In the genomic region with DNA sequence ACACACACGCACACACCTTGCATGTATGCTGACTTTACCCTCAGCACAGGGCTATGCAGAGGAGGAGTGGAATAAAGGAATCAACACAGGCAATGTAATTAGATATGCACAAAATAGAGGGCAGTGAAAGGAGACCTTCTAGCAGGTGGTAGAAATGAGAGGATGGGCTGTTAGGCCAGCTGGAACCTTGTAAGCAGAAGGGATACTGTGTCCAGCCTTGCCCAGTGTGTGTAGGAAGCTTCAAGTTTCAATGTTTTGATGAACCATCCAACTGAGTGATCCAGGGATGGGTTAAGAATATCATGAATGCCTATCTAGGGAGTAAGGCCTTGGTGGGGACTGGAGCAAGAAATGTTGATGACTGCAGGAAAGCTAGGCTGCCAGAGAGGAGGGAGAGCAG, we compare ENCODE assay signal across 23 mouse cellular contexts. TPM values are rescaled to one million over a fixed set of nuclear protein-coding genes. Genes with fewer than 3 reads are reported as not detected.
DNase-seq lines count a peak whose midpoint lies in the region; ATAC-seq and TF ChIP-seq lines count a peak whose summit lies in the region.
"Not testable (repeated sequence)": the region's sequence is repeated elsewhere in the genome, so short reads cannot be mapped to it uniquely, and the experiment has no call there.
"Had no signal": no experiment of that assay in that cellular context is flagged by ENCODE, and none has a peak within 500 bp of the region (broad histone marks: within the 10 kb centered on the region; RNA-seq: fewer than 3 reads in every experiment).

No protein-coding gene starts in this region.

- H3K4me3 ChIP-seq in embryonic facial prominence, embryonic 14.5 days (ENCODE audit: low read depth, low read length); kidney, embryonic 14.5 days (ENCODE audit: low read length); kidney, embryonic 15.5 days (replicated peaks); kidney, embryonic 16.5 days (ENCODE audit: low read length); kidney, postnatal 0 days (replicated peaks; ENCODE audit: low read depth, low read length): not testable (repeated sequence)

- H3K9me3 ChIP-seq in embryonic facial prominence, embryonic 14.5 days (ENCODE audit: control insufficient read depth, low read length); kidney, embryonic 14.5 days (ENCODE audit: control insufficient read depth, low read length); kidney, embryonic 15.5 days (replicated peaks); kidney, embryonic 16.5 days (ENCODE audit: low read length); kidney, postnatal 0 days (replicated peaks; ENCODE audit: low read length): not testable (repeated sequence)

- H3K36me3 ChIP-seq in embryonic facial prominence, embryonic 14.5 days (ENCODE audit: control insufficient read depth, insufficient read depth, low read length); kidney, embryonic 14.5 days (ENCODE audit: control insufficient read depth, insufficient read depth, low read length); kidney, embryonic 15.5 days; kidney, embryonic 16.5 days (ENCODE audit: insufficient read depth, low read length); kidney, postnatal 0 days (ENCODE audit: insufficient read depth, low read length): not testable (repeated sequence)

- DNase-seq in Patski (ENCODE audit: low read depth, low spot score); embryonic facial prominence, embryonic 14.5 days (ENCODE audit: low spot score); kidney, postnatal 0 days (ENCODE audit: low spot score): not testable (repeated sequence)

- not testable (repeated sequence) for H3K4me2 ChIP-seq in embryonic facial prominence, embryonic 14.5 days (ENCODE audit: low read depth, low read length); kidney, embryonic 14.5 days (replicated peaks; ENCODE audit: low read depth, low read length); kidney, embryonic 15.5 days; kidney, embryonic 16.5 days (replicated peaks; ENCODE audit: low read depth, low read length); kidney, postnatal 0 days (ENCODE audit: low read length)

- not testable (repeated sequence) for H3K9ac ChIP-seq in embryonic facial prominence, embryonic 14.5 days (ENCODE audit: low read depth, low read length); kidney, embryonic 14.5 days (ENCODE audit: low read depth, low read length); kidney, embryonic 15.5 days; kidney, embryonic 16.5 days (replicated peaks; ENCODE audit: low read length); kidney, postnatal 0 days (ENCODE audit: low read depth, low read length)

- in situ Hi-C loops in Patski (cut with MboI; ENCODE audit: low pct_unique_long_range_greater_than_20kb): not testable (repeated sequence)

- CTCF ChIA-PET in Patski (lab: Charles Lee): not testable (repeated sequence)

- WGBS in embryonic facial prominence, embryonic 14.5 days: no CpG with 5 or more reads among the region's 1 CpGs
- WGBS in kidney, embryonic 14.5 days: 60% methylated on average over 1 of the region's 1 CpGs
- 86% methylated on average over 1 of the region's 1 CpGs for WGBS in kidney, embryonic 15.5 days
- 14% methylated on average over 1 of the region's 1 CpGs for WGBS in kidney, embryonic 16.5 days
- WGBS in kidney, postnatal 0 days: 44% methylated on average over 1 of the region's 1 CpGs

- not testable (repeated sequence) for H3K27me3 ChIP-seq in Patski; embryonic facial prominence, embryonic 14.5 days (replicated peaks; ENCODE audit: control insufficient read depth, insufficient read depth, low read length); kidney, embryonic 14.5 days (ENCODE audit: control insufficient read depth, insufficient read depth, low read length); kidney, embryonic 15.5 days; kidney, embryonic 16.5 days (ENCODE audit: insufficient read depth, low read length); kidney, postnatal 0 days (ENCODE audit: insufficient read depth, low read length)

- POLR2A ChIA-PET in Patski (lab: Charles Lee): not testable (repeated sequence)

- H3K27ac ChIP-seq in embryonic facial prominence, embryonic 14.5 days (replicated peaks; ENCODE audit: low read depth, low read length); kidney, embryonic 14.5 days (ENCODE audit: low read depth, low read length); kidney, embryonic 15.5 days; kidney, embryonic 16.5 days (ENCODE audit: low read length); kidney, postnatal 0 days: not testable (repeated sequence)

- not testable (repeated sequence) for H3K4me1 ChIP-seq in embryonic facial prominence, embryonic 14.5 days (ENCODE audit: control insufficient read depth, insufficient read depth, low read length); kidney, embryonic 14.5 days (ENCODE audit: control insufficient read depth, insufficient read depth, low read length); kidney, embryonic 15.5 days; kidney, embryonic 16.5 days (ENCODE audit: insufficient read depth, low read length); kidney, postnatal 0 days (replicated peaks; ENCODE audit: insufficient read depth, low read length)

- ATAC-seq in Patski: peak; percentile 28
- ATAC-seq in embryonic facial prominence, embryonic 14.5 days (ENCODE audit: low read depth): 0 out of 2 replicates have a peak, but pooled peaks have one; percentile 33
- 0 out of 2 replicates have a peak, but pooled peaks have one; percentile 6 for ATAC-seq in erythroid progenitor cell, adult 5-6 weeks (replicated peaks; ENCODE audit: low FRiP score, poor library complexity, severe bottlenecking)
- peak; percentile 87 for ATAC-seq in kidney, embryonic 14.5 days (ENCODE audit: low FRiP score, low TSS enrichment)
- ATAC-seq in kidney, embryonic 15.5 days (replicated peaks; ENCODE audit: low FRiP score): peak; percentile 87
- peak; percentile 86 for ATAC-seq in kidney, embryonic 16.5 days (ENCODE audit: low FRiP score, low TSS enrichment)
- peak; percentile 83 for ATAC-seq in kidney, postnatal 0 days (replicated peaks; ENCODE audit: low FRiP score, low read depth)

- TF ChIP-seq CTCF in Patski (IDR thresholded peaks at IDR 0.05); kidney, postnatal 0 days (IDR thresholded peaks at IDR 0.05; ENCODE audit: low read depth): not testable (repeated sequence)

RNA-seq across cellular contexts. Expression of gene Hsd3b4, which starts 38.2 kb away (rescaled TPM):
- 0.08 TPM for polyA plus RNA-seq in Patski (2021)
- polyA plus RNA-seq in embryonic facial prominence, embryonic 14.5 days (2014; fragmentation: Nextera tagmentation; extraction: Ambion mirVana): not detected in 2 replicates
- not detected in 2 replicates for total RNA-seq in erythroid progenitor cell, adult 5-6 weeks (2015; ENCODE audit: low replicate concordance)
- total RNA-seq in erythroid progenitor cell, adult 5-6 weeks (2017; ENCODE audit: low replicate concordance): not detected in 2 replicates
- polyA plus RNA-seq in kidney, embryonic 14.5 days (2014; fragmentation: Nextera tagmentation; extraction: Ambion mirVana): 7.7 and 9.1 TPM in 2 replicates
- 30.2 and 36.1 TPM in 2 replicates for polyA plus RNA-seq in kidney, embryonic 15.5 days (2015; fragmentation: Nextera tagmentation; extraction: Ambion mirVana)
- 64.3 and 64.9 TPM in 2 replicates for polyA plus RNA-seq in kidney, embryonic 16.5 days (2015; fragmentation: Nextera tagmentation; extraction: Ambion mirVana)
- polyA plus RNA-seq in kidney, postnatal 0 days (2015; fragmentation: Nextera tagmentation; extraction: Ambion mirVana): 128 and 142 TPM in 2 replicates
- total RNA-seq: adrenal gland, adult 18-20 months; adrenal gland, adult 2 months; adrenal gland, adult 8-10 months; adrenal gland, postnatal 10 days; adrenal gland, postnatal 14 days; adrenal gland, postnatal 25 days; adrenal gland, postnatal 36 days; CH12.LX; ES-E14; MEL had no signal
- polyA plus RNA-seq: activated CD4-positive, CD25-positive, alpha-beta regulatory T cell, adult 4 months; adrenal gland, adult 2 months; brain, embryonic 14.5 days; C2C12; CD4-positive, CD25-positive, alpha-beta regulatory T cell, adult 4 months; cerebellum, adult 2 months; G1E had no signal

RNA-seq across cellular contexts. Expression of gene Gm10681, which starts 40.1 kb away (rescaled TPM):
- polyA plus RNA-seq in Patski (2021): 0.08 TPM
- polyA plus RNA-seq in embryonic facial prominence, embryonic 14.5 days (2014; fragmentation: Nextera tagmentation; extraction: Ambion mirVana): not detected in 2 replicates
- total RNA-seq in erythroid progenitor cell, adult 5-6 weeks (2015; ENCODE audit: low replicate concordance): not detected in 2 replicates
- not detected in 2 replicates for total RNA-seq in erythroid progenitor cell, adult 5-6 weeks (2017; ENCODE audit: low replicate concordance)
- polyA plus RNA-seq in kidney, embryonic 14.5 days (2014; fragmentation: Nextera tagmentation; extraction: Ambion mirVana): 7.7 and 16.8 TPM in 2 replicates
- 49.8 and 57.4 TPM in 2 replicates for polyA plus RNA-seq in kidney, embryonic 15.5 days (2015; fragmentation: Nextera tagmentation; extraction: Ambion mirVana)
- 99.5 and 117 TPM in 2 replicates for polyA plus RNA-seq in kidney, embryonic 16.5 days (2015; fragmentation: Nextera tagmentation; extraction: Ambion mirVana)
- 199 and 226 TPM in 2 replicates for polyA plus RNA-seq in kidney, postnatal 0 days (2015; fragmentation: Nextera tagmentation; extraction: Ambion mirVana)
- total RNA-seq: adrenal gland, adult 18-20 months; adrenal gland, adult 2 months; adrenal gland, adult 8-10 months; adrenal gland, postnatal 25 days; adrenal gland, postnatal 36 days; CH12.LX; ES-E14; MEL had no signal
- polyA plus RNA-seq: activated CD4-positive, CD25-positive, alpha-beta regulatory T cell, adult 4 months; adrenal gland, adult 2 months; brain, embryonic 14.5 days; C2C12; CD4-positive, CD25-positive, alpha-beta regulatory T cell, adult 4 months; cerebellum, adult 2 months; G1E had no signal

Comparison
In these comparisons a context has a peak if more than half of its experiments do, and no peak if none do; other contexts are left out.
1. ATAC-seq: peak in every context shown above with its lines; median percentile 87 in kidney, embryonic 14.5 days; 87 in kidney, embryonic 15.5 days; 86 in kidney, embryonic 16.5 days; 83 in kidney, postnatal 0 days; 33 in embryonic facial prominence, embryonic 14.5 days; 28 in Patski; 6 in erythroid progenitor cell, adult 5-6 weeks.